Mouse (Mus musculus) thymus, adult 2 months (tissue): Measurements from ENCODE around the gene Dcaf6. TPM values are rescaled to one million over a fixed set of nuclear protein-coding genes. Genes with fewer than 3 reads are reported as not detected.
A peak's percentile ranks its signal among the peaks of the same experiment; 100 is the strongest.

ENCODE experiments used
- DNase-seq: peaks from one replicate; pipeline ENCODE4 v3.0.0; 2021
- H3K27ac ChIP-seq: fragments of 200-500 bp; 2 replicates; pipeline ENCODE4 v1.5.1; 2012; ENCODE audit warnings: low read length, control low read depth; ENCODE audit not compliant: control insufficient read depth, insufficient read depth
- H3K27me3 ChIP-seq: fragments of 200-500 bp; 2 replicates; pipeline ENCODE4 v1.6.1; 2012; ENCODE audit warnings: mild to moderate bottlenecking, low read length, moderate library complexity, mixed read lengths; ENCODE audit not compliant: control insufficient read depth, insufficient read depth
- H3K36me3 ChIP-seq: fragments of 200-500 bp; 2 replicates; pipeline ENCODE4 v1.6.1; 2012; ENCODE audit warnings: mild to moderate bottlenecking, low read length, moderate library complexity; ENCODE audit not compliant: control insufficient read depth, insufficient read depth
- H3K4me1 ChIP-seq: fragments of 200-500 bp; replicated peaks from 2 replicates; pipeline ENCODE4 v1.6.1; 2012; ENCODE audit warnings: low read length; ENCODE audit not compliant: control insufficient read depth, insufficient read depth
- H3K4me3 ChIP-seq: fragments of 200-500 bp; 2 replicates; pipeline ENCODE4 v1.5.1; 2012; ENCODE audit warnings: mild to moderate bottlenecking, low read length, control low read depth, moderate library complexity; ENCODE audit not compliant: control insufficient read depth, insufficient read depth
- CTCF ChIP-seq: fragments of 200-500 bp; IDR thresholded peaks from 2 replicates; pipeline ENCODE4 v1.5.1; 2012; ENCODE audit warnings: mild to moderate bottlenecking, control low read depth, low read length, moderate library complexity, borderline replicate concordance; ENCODE audit not compliant: control insufficient read depth, poor library complexity, insufficient read depth; ENCODE audit errors: extremely low read depth
- POLR2A ChIP-seq: fragments of 200-500 bp; IDR thresholded peaks from 2 replicates; pipeline ENCODE4 v1.6.1; 2012; ENCODE audit warnings: mild to moderate bottlenecking, low read length, control low read depth, moderate library complexity; ENCODE audit not compliant: control insufficient read depth, poor library complexity, insufficient read depth; ENCODE audit errors: extremely low read depth
- WGBS: fragments of 180-500 bp; shearing (Covaris S2); methylation state at CpG from one replicate; pipeline ENCODE4 v1.1.7; 2018; 5-methylcytosine and 5-hydroxymethylcytosine counted together
- polyA plus RNA-seq: library from polyadenylated mRNA; depleted of rRNA; stranded (reverse); fragments of >200 nt; gene quantifications from 2 replicates; pipeline ENCODE4 v1.2.3, GENCODE M21; 2012

Gene Dcaf6
- polyA plus RNA-seq, 1 experiment, result 25.5 TPM

- H3K4me3 ChIP-seq, result no peak within 1 kb of the TSS
- H3K27ac ChIP-seq, result no peak within 1 kb of the TSS
- no peak for TF ChIP-seq CTCF
- no peak for TF ChIP-seq POLR2A
- 0 out of 2 replicates have a peak, but pooled peaks cover 9% of the 10 kb centered on the region for H3K36me3 ChIP-seq
- no peak for DNase-seq
- no peaks in the 10 kb centered on the region for H3K27me3 ChIP-seq
- no peaks in the 10 kb centered on the region for H3K4me1 ChIP-seq
- 95% methylated on average over 8 of the region's 8 CpGs for WGBS
Observed at GRCm38 (mm10) chr1:165484688-165485233, 24.5 kb upstream of the Dcaf6 start, which contains the start of gene Adcy10. Gene Adcy10, plus strand, starts transcription at chr1:165485183.

- H3K36me3 ChIP-seq, result no peaks in the 10 kb centered on the region
- H3K4me1 ChIP-seq, result no peaks in the 10 kb centered on the region
- H3K27ac ChIP-seq, result no peak overlapping the region
- WGBS, result 82% methylated on average over 1 of the region's 1 CpGs
- H3K4me3 ChIP-seq, result no peak overlapping the region
- TF ChIP-seq POLR2A, result no peak
- no peak for TF ChIP-seq CTCF
- DNase-seq, result no peak
- no peaks in the 10 kb centered on the region for H3K27me3 ChIP-seq
Observed at GRCm38 (mm10) chr1:165471490-165471889, 11.2 kb upstream of the Dcaf6 start.

- Histone ChIP-seq H3K27ac (no peak overlapping the region), H3K27me3 (no peaks in the 10 kb centered on the region), H3K4me3 (no peak overlapping the region), H3K36me3 (no peaks in the 10 kb centered on the region), H3K4me1 (no peaks in the 10 kb centered on the region)
- DNase-seq, result no peak
- no peak for TF ChIP-seq CTCF
- TF ChIP-seq POLR2A, result no peak
Observed at GRCm38 (mm10) chr1:165469717-165470116, 9.4 kb upstream of the Dcaf6 start.

- Histone ChIP-seq H3K27ac (no peak overlapping the region), H3K36me3 (no peaks in the 10 kb centered on the region), H3K4me1 (no peaks in the 10 kb centered on the region), H3K4me3 (no peak overlapping the region), H3K27me3 (no peaks in the 10 kb centered on the region)
- no peak for TF ChIP-seq CTCF
- no peak for TF ChIP-seq POLR2A
- no peak for DNase-seq
Observed at GRCm38 (mm10) chr1:165468971-165469370, 8.7 kb upstream of the Dcaf6 start.

- Histone ChIP-seq H3K27ac (no peak overlapping the region), H3K27me3 (no peaks in the 10 kb centered on the region), H3K4me3 (no peak overlapping the region), H3K4me1 (peaks cover 2% of the 10 kb centered on the region; the same call in 1 of the 2 replicates), H3K36me3 (no peaks in the 10 kb centered on the region)
- DNase-seq, result no peak
- TF ChIP-seq POLR2A (no peak), CTCF (no peak)
- 97% methylated on average over 3 of the region's 3 CpGs for WGBS
Observed at GRCm38 (mm10) chr1:165464574-165464973, 4.3 kb upstream of the Dcaf6 start.

GRCm38 (mm10) chr1:165462861-165463260 lies 2.6 kb upstream of the Dcaf6 start:
- TF ChIP-seq POLR2A (no peak), CTCF (no peak)
- 97% methylated on average over 1 of the region's 1 CpGs for WGBS
- no peak overlapping the region for H3K27ac ChIP-seq

GRCm38 (mm10) chr1:165461681-165462080 lies 1.4 kb upstream of the Dcaf6 start:
- Histone ChIP-seq H3K36me3 (no peaks in the 10 kb centered on the region), H3K4me3 (peak overlapping the region; percentile 63), H3K27ac (peak overlapping the region; percentile 69), H3K27me3 (no peaks in the 10 kb centered on the region), H3K4me1 (peaks cover 6% of the 10 kb centered on the region)
- TF ChIP-seq POLR2A (no peak), CTCF (no peak)
- no peak for DNase-seq
- WGBS, result under 1% methylated on average over 9 of the region's 9 CpGs

More at GRCm38 (mm10) chr1:165462861-165463260, 2.6 kb upstream of the Dcaf6 start:
- H3K4me3 ChIP-seq, result no peak overlapping the region
- no peaks in the 10 kb centered on the region for H3K36me3 ChIP-seq
- peaks cover 6% of the 10 kb centered on the region for H3K4me1 ChIP-seq
- H3K27me3 ChIP-seq, result no peaks in the 10 kb centered on the region
- DNase-seq, result no peak
